Mouse (Mus musculus) liver, embryonic 14.5 days (tissue): ENCODE results near the gene Krt78. TPM values are rescaled to one million over a fixed set of nuclear protein-coding genes. Genes with fewer than 3 reads are reported as not detected.
A peak's percentile ranks its signal among the peaks of the same experiment; 100 is the strongest.

Experiments
- ATAC-seq: fragments of 200-750 bp; cut with Nextera tagmentation; 2 replicates; pipeline ENCODE4 v1.8.0; 2017; ENCODE audit warnings: moderate number of reproducible peaks, mild to moderate bottlenecking, moderate library complexity; ENCODE audit not compliant: insufficient read depth
- DNase-seq, 3 experiments: peaks; one replicate each; pipeline ENCODE4 v3.0.0-alpha.2; 2012 to 2013; ENCODE audit warnings: low read depth in 3 of 3, low spot score in 3 of 3
- H3K27ac ChIP-seq: fragments of 300-500 bp; sonication (generic); 2 replicates; pipeline ENCODE4 v1.5.1; 2014; ENCODE audit warnings: moderate library complexity, mild to moderate bottlenecking, control low read depth, inconsistent platforms
- H3K27me3 ChIP-seq: fragments of 300-500 bp; sonication (generic); 2 replicates; pipeline ENCODE4 v1.6.1; 2014; ENCODE audit warnings: mild to moderate bottlenecking, low read length, moderate library complexity; ENCODE audit not compliant: control insufficient read depth, insufficient read depth
- H3K36me3 ChIP-seq: fragments of 300-500 bp; sonication (generic); replicated peaks from 2 replicates; pipeline ENCODE4 v1.6.1; 2014; ENCODE audit warnings: low read depth; ENCODE audit not compliant: control insufficient read depth, insufficient read depth
- H3K4me1 ChIP-seq, 2 experiments: fragments of 200-500 bp in 1 of 2; fragments of 300-500 bp in 1 of 2; sonication (generic) in 1 of 2; replicated peaks; 2 replicates each; pipeline ENCODE4 v1.6.1; 2012 to 2014; ENCODE audit warnings: antibody characterized with exemption in 1 of 2, inconsistent platforms in 1 of 2, low read length in 1 of 2; ENCODE audit not compliant: control insufficient read depth in 2 of 2, insufficient read depth in 2 of 2
- H3K4me2 ChIP-seq: fragments of 300-500 bp; sonication (generic); 2 replicates; pipeline ENCODE4 v1.6.1; 2014; ENCODE audit warnings: low read depth, mild to moderate bottlenecking, control low read depth, moderate library complexity
- H3K4me3 ChIP-seq, 2 experiments: fragments of 200-500 bp in 1 of 2; fragments of 300-500 bp in 1 of 2; sonication (generic) in 1 of 2; 2 replicates each; pipeline ENCODE4 v1.5.1; 2012 to 2014; ENCODE audit warnings: low read depth in 2 of 2, low read length in 2 of 2, mild to moderate bottlenecking in 2 of 2, control low read depth in 1 of 2, inconsistent platforms in 1 of 2, moderate library complexity in 1 of 2; ENCODE audit not compliant: insufficient read depth in 1 of 2
- H3K9ac ChIP-seq: fragments of 300-500 bp; sonication (generic); replicated peaks from 2 replicates; pipeline ENCODE4 v1.6.1; 2014; ENCODE audit warnings: mild to moderate bottlenecking, control low read depth, moderate library complexity
- H3K9me3 ChIP-seq: fragments of 300-500 bp; sonication (generic); 2 replicates; pipeline ENCODE4 v1.6.1; 2016; ENCODE audit warnings: low read length, mixed read lengths; ENCODE audit not compliant: control insufficient read depth
- CTCF ChIP-seq: IDR thresholded peaks from 2 replicates; pipeline ENCODE4 v1.5.1; 2016; ENCODE audit warnings: antibody characterized with exemption, low read depth, control low read depth
- EP300 ChIP-seq: IDR thresholded peaks from 2 replicates; pipeline ENCODE4 v1.6.1; 2016; ENCODE audit warnings: antibody characterized with exemption, low read depth
- WGBS: fragments of 180-500 bp; shearing (Covaris S2); extraction: QIAGEN DNeasy Blood & Tissue Kit; methylation state at CpG from one replicate; pipeline ENCODE4 v1.1.7; 2014; ENCODE audit not compliant: insufficient replicate concordance; 5-methylcytosine and 5-hydroxymethylcytosine counted together
- polyA plus RNA-seq, 2 experiments: library from polyadenylated mRNA; depleted of rRNA in 1 of 2; stranded (reverse) in 1 of 2; unstranded in 1 of 2; fragments of >200 nt; fragmentation: Nextera tagmentation in 1 of 2; extraction: Ambion mirVana in 1 of 2; gene quantifications; 2 replicates each; pipeline versions ENCODE4 v1.2.1 to v1.2.3; 2012 to 2014

Gene Krt78
- polyA plus RNA-seq, 2 experiments, result not detected

GRCm38 (mm10) chr15:101904849-101905248 is 49.2 kb downstream of the Krt78 start:
- Histone ChIP-seq H3K4me1 (no peaks in the 10 kb centered on the region), H3K9ac (no peak overlapping the region), H3K27me3 (no peaks in the 10 kb centered on the region), H3K4me2 (no peak overlapping the region), H3K4me3 (no peak overlapping the region), H3K9me3 (no peaks in the 10 kb centered on the region), H3K36me3 (no peaks in the 10 kb centered on the region), H3K27ac (no peak overlapping the region)
- 62% methylated on average over 5 of the region's 5 CpGs for WGBS
- ATAC-seq, result no peak
- TF ChIP-seq EP300 (no peak), CTCF (no peak)
- DNase-seq, result no peak

- Histone ChIP-seq H3K27ac (no peak overlapping the region), H3K9ac (no peak overlapping the region), H3K36me3 (no peaks in the 10 kb centered on the region), H3K27me3 (no peaks in the 10 kb centered on the region), H3K4me3 (no peak overlapping the region), H3K4me2 (no peak overlapping the region), H3K4me1 (no peaks in the 10 kb centered on the region), H3K9me3 (no peaks in the 10 kb centered on the region)
- ATAC-seq (no peak), DNase-seq (no peak)
- TF ChIP-seq CTCF (peak; percentile 16; the same call in 1 of the 2 replicates), EP300 (no peak)
- 42% methylated on average over 12 of the region's 12 CpGs for WGBS
These were observed 51.6 kb downstream of the Krt78 start for GRCm38 (mm10) chr15:101902171-101903149.

Other genes with a start within 250 kb of the Krt78 start
- gene Krt5, start 241.4 kb downstream of the Krt78 start, polyA plus RNA-seq (2012; rRNA removed), result 0.36 and 0.45 TPM in 2 replicates
- not detected in 2 replicates for gene Krt5, start 241.4 kb downstream of the Krt78 start, polyA plus RNA-seq (2014; fragmentation: Nextera tagmentation; extraction: Ambion mirVana)
- gene Krt71, start 211.2 kb downstream of the Krt78 start, polyA plus RNA-seq (2012; rRNA removed), result not detected in 2 replicates
- gene Krt71, start 211.2 kb downstream of the Krt78 start, polyA plus RNA-seq (2014; fragmentation: Nextera tagmentation; extraction: Ambion mirVana), result not detected in 2 replicates
- gene Krt72, start 167.8 kb downstream of the Krt78 start, polyA plus RNA-seq (2012; rRNA removed), result not detected in 2 replicates
- not detected in 2 replicates for gene Krt72, start 167.8 kb downstream of the Krt78 start, polyA plus RNA-seq (2014; fragmentation: Nextera tagmentation; extraction: Ambion mirVana)
- not detected in 2 replicates for gene Krt73, start 151.9 kb downstream of the Krt78 start, polyA plus RNA-seq (2012; rRNA removed)
- not detected in 2 replicates for gene Krt73, start 151.9 kb downstream of the Krt78 start, polyA plus RNA-seq (2014; fragmentation: Nextera tagmentation; extraction: Ambion mirVana)
- gene Krt2, start 136.1 kb downstream of the Krt78 start, polyA plus RNA-seq (2012; rRNA removed), result not detected in 2 replicates
- not detected in 2 replicates for gene Krt2, start 136.1 kb downstream of the Krt78 start, polyA plus RNA-seq (2014; fragmentation: Nextera tagmentation; extraction: Ambion mirVana)
- 0.02 and 0.04 TPM in 2 replicates for gene Krt1, start 103.5 kb downstream of the Krt78 start, polyA plus RNA-seq (2012; rRNA removed)
- gene Krt1, start 103.5 kb downstream of the Krt78 start, polyA plus RNA-seq (2014; fragmentation: Nextera tagmentation; extraction: Ambion mirVana), result not detected in 2 replicates
- 0.01 TPM in 2 replicates for gene Krt77, start 84.6 kb downstream of the Krt78 start, polyA plus RNA-seq (2012; rRNA removed)
- gene Krt77, start 84.6 kb downstream of the Krt78 start, polyA plus RNA-seq (2014; fragmentation: Nextera tagmentation; extraction: Ambion mirVana), result not detected in 2 replicates
- gene Krt76, start 61.4 kb downstream of the Krt78 start, polyA plus RNA-seq (2012; rRNA removed), result not detected in 2 replicates
- not detected in 2 replicates for gene Krt76, start 61.4 kb downstream of the Krt78 start, polyA plus RNA-seq (2014; fragmentation: Nextera tagmentation; extraction: Ambion mirVana)
- 0.06 and 0.11 TPM in 2 replicates for gene Krt4, start 29.6 kb downstream of the Krt78 start, polyA plus RNA-seq (2012; rRNA removed)
- not detected in 2 replicates for gene Krt4, start 29.6 kb downstream of the Krt78 start, polyA plus RNA-seq (2014; fragmentation: Nextera tagmentation; extraction: Ambion mirVana)
- gene Krt79, start 14.0 kb downstream of the Krt78 start, polyA plus RNA-seq (2012; rRNA removed), result not detected in 2 replicates
- gene Krt79, start 14.0 kb downstream of the Krt78 start, polyA plus RNA-seq (2014; fragmentation: Nextera tagmentation; extraction: Ambion mirVana), result not detected in 2 replicates
- 37.8 and 40.5 TPM in 2 replicates for gene Krt8, start 50.2 kb upstream of the Krt78 start, polyA plus RNA-seq (2012; rRNA removed)
- gene Krt8, start 50.2 kb upstream of the Krt78 start, polyA plus RNA-seq (2014; fragmentation: Nextera tagmentation; extraction: Ambion mirVana), result 98.1 and 102 TPM in 2 replicates
- gene Krt18, start 73.9 kb upstream of the Krt78 start, polyA plus RNA-seq (2012; rRNA removed), result 25.8 and 31.5 TPM in 2 replicates
- gene Krt18, start 73.9 kb upstream of the Krt78 start, polyA plus RNA-seq (2014; fragmentation: Nextera tagmentation; extraction: Ambion mirVana), result 86.9 and 87.6 TPM in 2 replicates
- 42.8 and 66.4 TPM in 2 replicates for gene Eif4b, start 119.5 kb upstream of the Krt78 start, polyA plus RNA-seq (2012; rRNA removed)
- 47.8 and 57.5 TPM in 2 replicates for gene Eif4b, start 119.5 kb upstream of the Krt78 start, polyA plus RNA-seq (2014; fragmentation: Nextera tagmentation; extraction: Ambion mirVana)
- gene Tns2, start 146.1 kb upstream of the Krt78 start, polyA plus RNA-seq (2012; rRNA removed), result 4.9 and 5.2 TPM in 2 replicates
- gene Tns2, start 146.1 kb upstream of the Krt78 start, polyA plus RNA-seq (2014; fragmentation: Nextera tagmentation; extraction: Ambion mirVana), result 3.7 and 4.3 TPM in 2 replicates
- 11.9 and 12.5 TPM in 2 replicates for gene Spryd3, start 181.9 kb upstream of the Krt78 start, polyA plus RNA-seq (2012; rRNA removed)
- 8.8 and 9.1 TPM in 2 replicates for gene Spryd3, start 181.9 kb upstream of the Krt78 start, polyA plus RNA-seq (2014; fragmentation: Nextera tagmentation; extraction: Ambion mirVana)
- 0.66 and 0.90 TPM in 2 replicates for gene Igfbp6, start 190.1 kb upstream of the Krt78 start, polyA plus RNA-seq (2012; rRNA removed)
- 0.95 and 1.6 TPM in 2 replicates for gene Igfbp6, start 190.1 kb upstream of the Krt78 start, polyA plus RNA-seq (2014; fragmentation: Nextera tagmentation; extraction: Ambion mirVana)
- 34.4 and 36.4 TPM in 2 replicates for gene Soat2, start 196.2 kb upstream of the Krt78 start, polyA plus RNA-seq (2012; rRNA removed)
- gene Soat2, start 196.2 kb upstream of the Krt78 start, polyA plus RNA-seq (2014; fragmentation: Nextera tagmentation; extraction: Ambion mirVana), result 21.9 and 25.5 TPM in 2 replicates
- gene Zfp740, start 249.0 kb upstream of the Krt78 start, polyA plus RNA-seq (2012; rRNA removed), result 10.2 and 14.9 TPM in 2 replicates
- gene Zfp740, start 249.0 kb upstream of the Krt78 start, polyA plus RNA-seq (2014; fragmentation: Nextera tagmentation; extraction: Ambion mirVana), result 11.7 and 12.0 TPM in 2 replicates